Mouse (Mus musculus): ENCODE data around the gene Gpx4.

- no peak for TF ChIP-seq POLR2A (IDR thresholded peaks at IDR 0.05; ENCODE audit: borderline replicate concordance, insufficient read depth, low read length)
- TF ChIP-seq CTCF (IDR thresholded peaks at IDR 0.05; ENCODE audit: borderline replicate concordance, insufficient read depth, low read depth, low read length): no peak
Observed at GRCm38 (mm10) chr10:80044087-80044486, 2.9 kb upstream of the Gpx4 start.

Measured in cerebellum, adult 2 months (tissue).